Mouse (Mus musculus): ENCODE results near the gene Grasp.
A peak's percentile ranks its signal among the peaks of the same experiment; 100 is the strongest.

Gene Grasp

GRCm38 (mm10) chr15:101248029-101248710 lies 24.2 kb downstream of the Grasp start:
- no peak for DNase-seq (ENCODE audit: low spot score)

GRCm38 (mm10) chr15:101250220-101250800 lies 26.3 kb downstream of the Grasp start:
- DNase-seq (ENCODE audit: low spot score), result no peak

GRCm38 (mm10) chr15:101251930-101252329 lies 27.9 kb downstream of the Grasp start:
- no peak for DNase-seq (ENCODE audit: low spot score)

GRCm38 (mm10) chr15:101252614-101253013 lies 28.6 kb downstream of the Grasp start:
- no peak for DNase-seq (ENCODE audit: low spot score)

- DNase-seq (ENCODE audit: low spot score), result no peak
Measured at GRCm38 (mm10) chr15:101253563-101253885, 29.5 kb downstream of the Grasp start.

- DNase-seq (ENCODE audit: low spot score), result no peak
Measured at GRCm38 (mm10) chr15:101253886-101254795, 30.2 kb downstream of the Grasp start, which contains the start of gene Nr4a1. TSS of gene Nr4a1 (plus strand) at chr15:101254269.

- no peak for DNase-seq (ENCODE audit: low spot score)
Measured at GRCm38 (mm10) chr15:101255842-101256462, 32.0 kb downstream of the Grasp start.

GRCm38 (mm10) chr15:101256463-101257206 lies 32.6 kb downstream of the Grasp start:
- no peak for DNase-seq (ENCODE audit: low spot score)

- DNase-seq (ENCODE audit: low spot score), result no peak
Measured at GRCm38 (mm10) chr15:101258420-101258819, 34.4 kb downstream of the Grasp start.

GRCm38 (mm10) chr15:101259922-101260321 lies 35.9 kb downstream of the Grasp start:
- no peak for DNase-seq (ENCODE audit: low spot score)

GRCm38 (mm10) chr15:101260387-101260786 lies 36.4 kb downstream of the Grasp start:
- DNase-seq (ENCODE audit: low spot score), result no peak

GRCm38 (mm10) chr15:101260874-101261622 lies 37.1 kb downstream of the Grasp start:
- no peak for DNase-seq (ENCODE audit: low spot score)

GRCm38 (mm10) chr15:101262502-101262901 lies 38.5 kb downstream of the Grasp start:
- no peak for DNase-seq (ENCODE audit: low spot score)

- peak; percentile 90 for DNase-seq (ENCODE audit: low spot score)
Measured at GRCm38 (mm10) chr15:101266132-101266963, 42.4 kb downstream of the Grasp start.

- DNase-seq (ENCODE audit: low spot score), result no peak
Measured at GRCm38 (mm10) chr15:101267053-101268032, 43.4 kb downstream of the Grasp start.

- DNase-seq (ENCODE audit: low spot score), result no peak
Measured at GRCm38 (mm10) chr15:101270101-101270820, 46.3 kb downstream of the Grasp start.

GRCm38 (mm10) chr15:101271107-101271506 lies 47.1 kb downstream of the Grasp start:
- DNase-seq (ENCODE audit: low spot score), result no peak

- DNase-seq (ENCODE audit: low spot score), result no peak
Measured at GRCm38 (mm10) chr15:101271513-101271912, 47.5 kb downstream of the Grasp start.
